Mouse (Mus musculus): Measurements from ENCODE around the gene Armh2. TPM values are rescaled to one million over a fixed set of nuclear protein-coding genes. Genes with fewer than 3 reads are reported as not detected.
A peak's percentile ranks its signal among the peaks of the same experiment; 100 is the strongest.

Gene Armh2
- polyA plus RNA-seq, 1 experiment from 2014 or later: not detected

GRCm38 (mm10) chr13:24714360-24714885, 26.6 kb upstream of the Armh2 start:
- no peak overlapping the region for H3K4me3 ChIP-seq (ENCODE audit: low read depth, low read length)
- no peaks in the 10 kb centered on the region for H3K4me1 ChIP-seq (ENCODE audit: control insufficient read depth, insufficient read depth, low read length)
- DNase-seq (ENCODE audit: low spot score) (peak; percentile 37), ATAC-seq (ENCODE audit: low read depth) (no peak; the same call in 1 of the 2 replicates)
- no peaks in the 10 kb centered on the region for H3K36me3 ChIP-seq (ENCODE audit: control insufficient read depth, insufficient read depth, low read length)
- H3K9ac ChIP-seq (ENCODE audit: low read depth, low read length): no peak overlapping the region
- no peak overlapping the region for H3K4me2 ChIP-seq (ENCODE audit: low read depth, low read length)
- no peaks in the 10 kb centered on the region for H3K27me3 ChIP-seq (replicated peaks; ENCODE audit: control insufficient read depth, insufficient read depth, low read length)
- H3K27ac ChIP-seq (replicated peaks; ENCODE audit: low read depth, low read length): no peak overlapping the region
- 72% methylated on average over 9 of the region's 9 CpGs for WGBS
- H3K9me3 ChIP-seq (ENCODE audit: control insufficient read depth, low read length): no peaks in the 10 kb centered on the region

GRCm38 (mm10) chr13:24715601-24716000, 25.4 kb upstream of the Armh2 start:
- no peaks in the 10 kb centered on the region for H3K9me3 ChIP-seq (ENCODE audit: control insufficient read depth, low read length)
- ATAC-seq (ENCODE audit: low read depth) (no peak), DNase-seq (ENCODE audit: low spot score) (no peak)
- H3K9ac ChIP-seq (ENCODE audit: low read depth, low read length): no peak overlapping the region
- H3K4me1 ChIP-seq (ENCODE audit: control insufficient read depth, insufficient read depth, low read length): no peaks in the 10 kb centered on the region
- H3K4me2 ChIP-seq (ENCODE audit: low read depth, low read length): no peak overlapping the region
- H3K36me3 ChIP-seq (ENCODE audit: control insufficient read depth, insufficient read depth, low read length): no peaks in the 10 kb centered on the region
- 67% methylated on average over 5 of the region's 5 CpGs for WGBS
- H3K27ac ChIP-seq (replicated peaks; ENCODE audit: low read depth, low read length): no peak overlapping the region
- no peaks in the 10 kb centered on the region for H3K27me3 ChIP-seq (replicated peaks; ENCODE audit: control insufficient read depth, insufficient read depth, low read length)
- H3K4me3 ChIP-seq (ENCODE audit: low read depth, low read length): no peak overlapping the region

GRCm38 (mm10) chr13:24716441-24716840, 24.6 kb upstream of the Armh2 start:
- WGBS: 78% methylated on average over 9 of the region's 9 CpGs
- Histone ChIP-seq H3K36me3 (ENCODE audit: control insufficient read depth, insufficient read depth, low read length) (no peaks in the 10 kb centered on the region), H3K4me2 (ENCODE audit: low read depth, low read length) (no peak overlapping the region), H3K9ac (ENCODE audit: low read depth, low read length) (no peak overlapping the region), H3K4me1 (ENCODE audit: control insufficient read depth, insufficient read depth, low read length) (no peaks in the 10 kb centered on the region), H3K9me3 (ENCODE audit: control insufficient read depth, low read length) (no peaks in the 10 kb centered on the region), H3K4me3 (ENCODE audit: low read depth, low read length) (no peak overlapping the region), H3K27ac (replicated peaks; ENCODE audit: low read depth, low read length) (no peak overlapping the region), H3K27me3 (replicated peaks; ENCODE audit: control insufficient read depth, insufficient read depth, low read length) (no peaks in the 10 kb centered on the region)
- DNase-seq (ENCODE audit: low spot score): no peak
- ATAC-seq (ENCODE audit: low read depth): no peak

GRCm38 (mm10) chr13:24717677-24718076, 23.4 kb upstream of the Armh2 start:
- DNase-seq (ENCODE audit: low spot score): no peak
- H3K4me3 ChIP-seq (ENCODE audit: low read depth, low read length): no peak overlapping the region
- H3K27ac ChIP-seq (replicated peaks; ENCODE audit: low read depth, low read length): no peak overlapping the region
- 72% methylated on average over 7 of the region's 7 CpGs for WGBS
- no peak overlapping the region for H3K9ac ChIP-seq (ENCODE audit: low read depth, low read length)
- H3K27me3 ChIP-seq (replicated peaks; ENCODE audit: control insufficient read depth, insufficient read depth, low read length): no peaks in the 10 kb centered on the region
- no peak overlapping the region for H3K4me2 ChIP-seq (ENCODE audit: low read depth, low read length)
- no peaks in the 10 kb centered on the region for H3K4me1 ChIP-seq (ENCODE audit: control insufficient read depth, insufficient read depth, low read length)
- no peaks in the 10 kb centered on the region for H3K36me3 ChIP-seq (ENCODE audit: control insufficient read depth, insufficient read depth, low read length)
- no peaks in the 10 kb centered on the region for H3K9me3 ChIP-seq (ENCODE audit: control insufficient read depth, low read length)
- no peak for ATAC-seq (ENCODE audit: low read depth)

- Histone ChIP-seq H3K36me3 (ENCODE audit: control insufficient read depth, insufficient read depth, low read length) (no peaks in the 10 kb centered on the region), H3K4me3 (ENCODE audit: low read depth, low read length) (no peak overlapping the region), H3K9ac (ENCODE audit: low read depth, low read length) (no peak overlapping the region), H3K27ac (replicated peaks; ENCODE audit: low read depth, low read length) (no peak overlapping the region), H3K4me1 (ENCODE audit: control insufficient read depth, insufficient read depth, low read length) (peaks cover 8% of the 10 kb centered on the region; the same call in 1 of the 2 replicates), H3K4me2 (ENCODE audit: low read depth, low read length) (no peak overlapping the region), H3K9me3 (ENCODE audit: control insufficient read depth, low read length) (no peaks in the 10 kb centered on the region), H3K27me3 (replicated peaks; ENCODE audit: control insufficient read depth, insufficient read depth, low read length) (no peaks in the 10 kb centered on the region)
- WGBS: 68% methylated on average over 10 of the region's 10 CpGs
- DNase-seq (ENCODE audit: low spot score) (no peak), ATAC-seq (ENCODE audit: low read depth) (no peak)
Observed at GRCm38 (mm10) chr13:24721502-24721901, 19.5 kb upstream of the Armh2 start.

- Histone ChIP-seq H3K27me3 (replicated peaks; ENCODE audit: control insufficient read depth, insufficient read depth, low read length) (no peaks in the 10 kb centered on the region), H3K27ac (replicated peaks; ENCODE audit: low read depth, low read length) (no peak overlapping the region), H3K4me2 (ENCODE audit: low read depth, low read length) (0 out of 2 replicates have a peak overlapping the region, but pooled peaks have one; percentile 18), H3K36me3 (ENCODE audit: control insufficient read depth, insufficient read depth, low read length) (no peaks in the 10 kb centered on the region), H3K4me1 (ENCODE audit: control insufficient read depth, insufficient read depth, low read length) (peaks cover 8% of the 10 kb centered on the region; the same call in 1 of the 2 replicates), H3K4me3 (ENCODE audit: low read depth, low read length) (no peak overlapping the region), H3K9ac (ENCODE audit: low read depth, low read length) (no peak overlapping the region), H3K9me3 (ENCODE audit: control insufficient read depth, low read length) (no peaks in the 10 kb centered on the region)
- 52% methylated on average over 8 of the region's 8 CpGs for WGBS
- DNase-seq (ENCODE audit: low spot score): no peak
- no peak for ATAC-seq (ENCODE audit: low read depth)
Observed at GRCm38 (mm10) chr13:24723699-24724394, 17.2 kb upstream of the Armh2 start.

GRCm38 (mm10) chr13:24724395-24724759, 16.7 kb upstream of the Armh2 start:
- Histone ChIP-seq H3K4me1 (ENCODE audit: control insufficient read depth, insufficient read depth, low read length) (peaks cover 8% of the 10 kb centered on the region; the same call in 1 of the 2 replicates), H3K27ac (replicated peaks; ENCODE audit: low read depth, low read length) (0 out of 2 replicates have a peak overlapping the region, but pooled peaks have one; percentile 28), H3K9ac (ENCODE audit: low read depth, low read length) (no peak overlapping the region), H3K4me3 (ENCODE audit: low read depth, low read length) (no peak overlapping the region), H3K4me2 (ENCODE audit: low read depth, low read length) (0 out of 2 replicates have a peak overlapping the region, but pooled peaks have one; percentile 18), H3K36me3 (ENCODE audit: control insufficient read depth, insufficient read depth, low read length) (no peaks in the 10 kb centered on the region), H3K9me3 (ENCODE audit: control insufficient read depth, low read length) (no peaks in the 10 kb centered on the region), H3K27me3 (replicated peaks; ENCODE audit: control insufficient read depth, insufficient read depth, low read length) (no peaks in the 10 kb centered on the region)
- ATAC-seq (ENCODE audit: low read depth) (no peak), DNase-seq (ENCODE audit: low spot score) (no peak)
- 51% methylated on average over 4 of the region's 4 CpGs for WGBS

GRCm38 (mm10) chr13:24729128-24729527, 11.9 kb upstream of the Armh2 start:
- 87% methylated on average over 5 of the region's 5 CpGs for WGBS
- DNase-seq (ENCODE audit: low spot score): no peak
- ATAC-seq (ENCODE audit: low read depth): no peak
- H3K9ac ChIP-seq (ENCODE audit: low read depth, low read length): no peak overlapping the region
- H3K36me3 ChIP-seq (ENCODE audit: control insufficient read depth, insufficient read depth, low read length): no peaks in the 10 kb centered on the region
- no peak overlapping the region for H3K4me3 ChIP-seq (ENCODE audit: low read depth, low read length)
- no peak overlapping the region for H3K27ac ChIP-seq (replicated peaks; ENCODE audit: low read depth, low read length)
- no peaks in the 10 kb centered on the region for H3K9me3 ChIP-seq (ENCODE audit: control insufficient read depth, low read length)
- H3K27me3 ChIP-seq (replicated peaks; ENCODE audit: control insufficient read depth, insufficient read depth, low read length): no peaks in the 10 kb centered on the region
- H3K4me1 ChIP-seq (ENCODE audit: control insufficient read depth, insufficient read depth, low read length): peaks cover 5% of the 10 kb centered on the region; the same call in 1 of the 2 replicates
- H3K4me2 ChIP-seq (ENCODE audit: low read depth, low read length): no peak overlapping the region

- no peak for DNase-seq (ENCODE audit: low spot score)
- WGBS: 88% methylated on average over 5 of the region's 5 CpGs
- H3K4me1 ChIP-seq (ENCODE audit: control insufficient read depth, insufficient read depth, low read length): no peaks in the 10 kb centered on the region
- H3K4me2 ChIP-seq (ENCODE audit: low read depth, low read length): no peak overlapping the region
- H3K36me3 ChIP-seq (ENCODE audit: control insufficient read depth, insufficient read depth, low read length): no peaks in the 10 kb centered on the region
- no peak overlapping the region for H3K27ac ChIP-seq (replicated peaks; ENCODE audit: low read depth, low read length)
- H3K4me3 ChIP-seq (ENCODE audit: low read depth, low read length): no peak overlapping the region
- no peak overlapping the region for H3K9ac ChIP-seq (ENCODE audit: low read depth, low read length)
- no peaks in the 10 kb centered on the region for H3K9me3 ChIP-seq (ENCODE audit: control insufficient read depth, low read length)
- H3K27me3 ChIP-seq (replicated peaks; ENCODE audit: control insufficient read depth, insufficient read depth, low read length): no peaks in the 10 kb centered on the region
- no peak for ATAC-seq (ENCODE audit: low read depth)
Observed at GRCm38 (mm10) chr13:24734502-24734901, 6.5 kb upstream of the Armh2 start.
